In the genomic region with DNA sequence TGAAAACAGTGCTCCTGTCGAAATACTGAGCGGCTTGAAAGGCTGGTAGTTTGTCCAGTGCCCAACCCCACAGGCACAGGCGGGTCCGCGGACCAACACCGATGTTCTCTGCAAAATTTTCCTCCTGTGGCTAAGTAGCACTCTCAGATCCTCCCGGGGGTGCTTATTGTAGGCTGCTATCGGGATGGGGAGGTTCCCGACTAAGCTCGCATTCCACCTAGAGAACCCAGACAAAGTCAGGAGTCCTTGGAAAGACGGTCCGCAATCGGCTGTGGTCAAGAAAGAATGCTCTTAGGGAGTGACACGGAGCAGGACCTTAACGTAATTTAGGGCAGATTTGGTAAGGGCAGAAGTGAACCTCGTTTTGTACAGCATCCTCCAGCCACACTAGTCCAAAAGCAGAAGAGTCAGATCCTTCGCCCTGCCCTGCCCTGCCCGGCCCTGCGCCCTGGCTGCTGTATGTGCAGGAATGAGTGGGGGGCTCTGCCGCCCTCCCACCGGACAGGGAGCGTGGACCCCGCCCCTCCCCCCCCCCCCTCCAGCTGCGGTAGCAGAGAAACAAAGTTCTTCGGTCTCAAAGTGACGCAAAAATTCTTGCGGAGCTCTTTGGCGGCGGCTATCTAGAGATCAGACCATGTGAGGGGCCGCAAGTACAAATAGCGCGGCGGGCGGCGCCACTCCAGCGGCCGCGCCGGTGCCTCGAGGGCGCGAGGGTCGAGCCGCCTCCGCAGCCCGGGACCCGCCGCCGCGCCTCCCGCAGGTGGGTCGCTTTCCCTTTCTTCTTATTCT, we compare ENCODE assay signal across 8 mouse cellular contexts. TPM values are rescaled to one million over a fixed set of nuclear protein-coding genes. Genes with fewer than 3 reads are reported as not detected.
DNase-seq lines count a peak whose midpoint lies in the region; ATAC-seq and TF ChIP-seq lines count a peak whose summit lies in the region.

TSS of gene Slc6a4 (plus strand) at position 688 of the 789 bp plus-strand sequence.

- no peaks in the 10 kb centered on the region for H3K36me3 ChIP-seq in heart, postnatal 0 days (replicated peaks; ENCODE audit: control insufficient read depth, insufficient read depth, low read length)
- H3K36me3 ChIP-seq in liver, embryonic 12.5 days: no peaks in the 10 kb centered on the region

- H3K27me3 ChIP-seq in heart, postnatal 0 days (ENCODE audit: control insufficient read depth, insufficient read depth, low read length): peaks cover 65% of the 10 kb centered on the region
- peaks cover 85% of the 10 kb centered on the region for H3K27me3 ChIP-seq in liver, embryonic 12.5 days (replicated peaks)

- TF ChIP-seq EP300 in heart, postnatal 0 days (IDR thresholded peaks at IDR 0.05; ENCODE audit: low read depth): no peak

- peak within 1 kb of the TSS; percentile 86 for H3K4me2 ChIP-seq in heart, postnatal 0 days (ENCODE audit: low read depth, low read length)
- H3K4me2 ChIP-seq in liver, embryonic 12.5 days: peak within 1 kb of the TSS; percentile 63

- DNase-seq in ovary, postnatal 36 days (ENCODE audit: low spot score): peak; percentile 22
- DNase-seq in ovary, postnatal 14 days (ENCODE audit: low spot score): no peak
- DNase-seq in heart, postnatal 0 days (ENCODE audit: low spot score): no peak
- DNase-seq in retina, postnatal 1 day: peak; percentile 42
- DNase-seq in layer of hippocampus, adult 11-12 months (ENCODE audit: low spot score): no peak
- no peak for DNase-seq in gastrocnemius, adult 18-20 months (ENCODE audit: low spot score)

- H3K27ac ChIP-seq in bone marrow macrophage, adult 2 months (ENCODE audit: insufficient read depth, low read depth, low read length): no peak within 1 kb of the TSS
- no peak within 1 kb of the TSS for H3K27ac ChIP-seq in heart, postnatal 0 days (ENCODE audit: low read depth)
- H3K27ac ChIP-seq in liver, embryonic 12.5 days: no peak within 1 kb of the TSS

- no peak for TF ChIP-seq CTCF in bone marrow macrophage, adult 2 months (IDR thresholded peaks at IDR 0.05; ENCODE audit: low read depth, low read length)
- no peak for TF ChIP-seq CTCF in heart, postnatal 0 days (IDR thresholded peaks at IDR 0.05; ENCODE audit: low read depth)

- ATAC-seq in heart, postnatal 0 days (ENCODE audit: insufficient read depth, low read depth): no peak
- ATAC-seq in liver, embryonic 12.5 days: no peak

- TF ChIP-seq POLR2A in bone marrow macrophage, adult 2 months (IDR thresholded peaks at IDR 0.05; ENCODE audit: borderline replicate concordance, low read depth, low read length): no peak

- under 1% methylated on average over 45 of the region's 52 CpGs for WGBS in heart, postnatal 0 days
- WGBS in liver, embryonic 12.5 days (ENCODE audit: insufficient replicate concordance): 1% methylated on average over 50 of the region's 52 CpGs

- H3K4me1 ChIP-seq in bone marrow macrophage, adult 2 months (ENCODE audit: control insufficient read depth, insufficient read depth, low read length): peaks cover 33% of the 10 kb centered on the region
- peaks cover 13% of the 10 kb centered on the region; the same call in 1 of the 2 replicates for H3K4me1 ChIP-seq in heart, postnatal 0 days (ENCODE audit: control insufficient read depth, insufficient read depth)
- peaks cover 33% of the 10 kb centered on the region for H3K4me1 ChIP-seq in liver, embryonic 12.5 days

- peak within 1 kb of the TSS; percentile 57 for H3K4me3 ChIP-seq in bone marrow macrophage, adult 2 months (ENCODE audit: insufficient read depth, low read length)
- H3K4me3 ChIP-seq in heart, postnatal 0 days (ENCODE audit: low read depth, low read length): peak within 1 kb of the TSS; percentile 59
- H3K4me3 ChIP-seq in liver, embryonic 12.5 days: peak within 1 kb of the TSS; percentile 42

- no peak within 1 kb of the TSS for H3K9ac ChIP-seq in heart, postnatal 0 days (replicated peaks; ENCODE audit: low read depth, low read length)
- H3K9ac ChIP-seq in liver, embryonic 12.5 days: 0 out of 2 replicates have a peak within 1 kb of the TSS, but pooled peaks have one; percentile 2

- no peaks in the 10 kb centered on the region for H3K9me3 ChIP-seq in heart, postnatal 0 days (replicated peaks; ENCODE audit: control insufficient read depth, low read length)
- no peaks in the 10 kb centered on the region for H3K9me3 ChIP-seq in liver, embryonic 12.5 days (replicated peaks)

RNA-seq across cellular contexts. Expression of gene Slc6a4, which starts in this region (rescaled TPM):
- not detected in 2 replicates for polyA plus RNA-seq in bone marrow macrophage, adult 2 months (2012; ENCODE audit: insufficient read depth, insufficient read length, missing spikeins)
- total RNA-seq in heart, postnatal 0 days (2014; rRNA removed; ENCODE audit: low replicate concordance): 0.08 and 1.4 TPM in 2 replicates
- polyA plus RNA-seq in heart, postnatal 0 days (2015; fragmentation: Nextera tagmentation; extraction: Ambion mirVana): 0.44 and 0.71 TPM in 2 replicates
- polyA plus RNA-seq in liver, embryonic 12.5 days (2016; fragmentation: Nextera tagmentation; extraction: Ambion mirVana): 2.2 and 2.8 TPM in 2 replicates
- total RNA-seq in gastrocnemius, adult 18-20 months (2021): under 1 TPM; 0.36 to 0.46 TPM

Comparison
In these comparisons a context has a peak if more than half of its experiments do, and no peak if none do; other contexts are left out.
1. DNase-seq: peak in ovary, postnatal 36 days (single experiment) and retina, postnatal 1 day (single experiment); none in ovary, postnatal 14 days (single experiment), heart, postnatal 0 days (single experiment), layer of hippocampus, adult 11-12 months (single experiment) and gastrocnemius, adult 18-20 months (single experiment).
2. Peak in every context shown above with its lines, with median percentiles within 50 percentile points of each other: H3K4me3 ChIP-seq.